Mouse (Mus musculus) thymus, adult 2 months (tissue): Measurements from ENCODE around the gene Cryab.

Experiments used
- CTCF ChIP-seq: fragments of 200-500 bp; IDR thresholded peaks from 2 replicates; pipeline ENCODE4 v1.5.1; 2012; ENCODE audit warnings: mild to moderate bottlenecking, control low read depth, low read length, moderate library complexity, borderline replicate concordance; ENCODE audit not compliant: control insufficient read depth, poor library complexity, insufficient read depth; ENCODE audit errors: extremely low read depth
- POLR2A ChIP-seq: fragments of 200-500 bp; IDR thresholded peaks from 2 replicates; pipeline ENCODE4 v1.6.1; 2012; ENCODE audit warnings: mild to moderate bottlenecking, low read length, control low read depth, moderate library complexity; ENCODE audit not compliant: control insufficient read depth, poor library complexity, insufficient read depth; ENCODE audit errors: extremely low read depth

- TF ChIP-seq POLR2A (no peak), CTCF (no peak)
Measured at GRCm38 (mm10) chr9:50752784-50753615, 1.9 kb downstream of the Cryab start.
